Mouse (Mus musculus): ENCODE data around the gene Slc39a3.
"Not testable (repeated sequence)": the region's sequence is repeated elsewhere in the genome, so short reads cannot be mapped to it uniquely, and the experiment has no call there.

Slc39a3 gene

GRCm38 (mm10) chr10:81036988-81037580 lies at the start of gene Slc39a3:
Gene Slc39a3 (minus strand): TSS chr10:81037426.
- peak; percentile 98 to 100 for DNase-seq (ENCODE audit: low spot score in 2 of 2)

- no peak for DNase-seq (ENCODE audit: low spot score in 2 of 2)
Observed at GRCm38 (mm10) chr10:81087021-81087420, 49.8 kb upstream of the Slc39a3 start.

- DNase-seq (ENCODE audit: low spot score in 2 of 2) = peak in 1 of 2 experiments; percentile 74
Observed at GRCm38 (mm10) chr10:81082168-81082960, 45.1 kb upstream of the Slc39a3 start.

GRCm38 (mm10) chr10:81080008-81080655 lies 42.9 kb upstream of the Slc39a3 start:
- no peak for DNase-seq (ENCODE audit: low spot score in 2 of 2)

- no peak for DNase-seq (ENCODE audit: low spot score in 2 of 2)
Observed at GRCm38 (mm10) chr10:81077916-81078315, 40.7 kb upstream of the Slc39a3 start.

GRCm38 (mm10) chr10:81076356-81076755 lies 39.1 kb upstream of the Slc39a3 start:
- no peak for DNase-seq (ENCODE audit: low spot score in 2 of 2)

- DNase-seq (ENCODE audit: low spot score in 2 of 2) = no peak
Observed at GRCm38 (mm10) chr10:81075734-81076133, 38.5 kb upstream of the Slc39a3 start.

GRCm38 (mm10) chr10:81073464-81073863 lies 36.2 kb upstream of the Slc39a3 start:
- DNase-seq (ENCODE audit: low spot score in 2 of 2) = no peak

- DNase-seq (ENCODE audit: low spot score in 2 of 2) = no peak
Observed at GRCm38 (mm10) chr10:81072290-81072689, 35.1 kb upstream of the Slc39a3 start.

- DNase-seq (ENCODE audit: low spot score in 2 of 2) = peak; percentile 96 to 97
Observed at GRCm38 (mm10) chr10:81069836-81070235, 32.6 kb upstream of the Slc39a3 start, which contains the start of gene Thop1. Gene Thop1 (plus strand): TSS chr10:81070035.

GRCm38 (mm10) chr10:81068706-81069105 lies 31.5 kb upstream of the Slc39a3 start:
- no peak for DNase-seq (ENCODE audit: low spot score in 2 of 2)

GRCm38 (mm10) chr10:81064519-81064918 lies 27.3 kb upstream of the Slc39a3 start:
- not testable (repeated sequence) for DNase-seq (ENCODE audit: low spot score in 2 of 2)

GRCm38 (mm10) chr10:81062710-81063109 lies 25.5 kb upstream of the Slc39a3 start:
- DNase-seq (ENCODE audit: low spot score in 2 of 2) = no peak

- DNase-seq (ENCODE audit: low spot score in 2 of 2) = peak; percentile 99 to 100
Observed at GRCm38 (mm10) chr10:81059603-81060543, 22.6 kb upstream of the Slc39a3 start, which contains the start of gene Sgta. Gene Sgta (minus strand): TSS chr10:81060181.

- no peak for DNase-seq (ENCODE audit: low spot score in 2 of 2)
Observed at GRCm38 (mm10) chr10:81058896-81059295, 21.7 kb upstream of the Slc39a3 start.

GRCm38 (mm10) chr10:81057406-81058130 lies 20.3 kb upstream of the Slc39a3 start:
- DNase-seq (ENCODE audit: low spot score in 2 of 2) = no peak

GRCm38 (mm10) chr10:81055802-81056340 lies 18.6 kb upstream of the Slc39a3 start:
- DNase-seq (ENCODE audit: low spot score in 2 of 2) = not testable (repeated sequence)

GRCm38 (mm10) chr10:81055169-81055568 lies 17.9 kb upstream of the Slc39a3 start:
- DNase-seq (ENCODE audit: low spot score in 2 of 2) = no peak

- DNase-seq (ENCODE audit: low spot score in 2 of 2) = no peak
Observed at GRCm38 (mm10) chr10:81052577-81052976, 15.4 kb upstream of the Slc39a3 start.

GRCm38 (mm10) chr10:81051133-81051532 lies 13.9 kb upstream of the Slc39a3 start:
- DNase-seq (ENCODE audit: low spot score in 2 of 2) = no peak

Data from frontal cortex, postnatal 14 days (tissue).